Mouse (Mus musculus): ENCODE measurements at regions not wholly inside any gene's neighbourhood (a gene's known extent, or its start where the extent isn't known, plus 50 kb on each side); places are given as distances from the start of the nearest gene placed in this dataset.
"Not testable (repeated sequence)": the region's sequence is repeated elsewhere in the genome, so short reads cannot be mapped to it uniquely, and the experiment has no call there.

- no peak for DNase-seq (ENCODE audit: low spot score in 2 of 2)
Observed at GRCm38 (mm10) chrX:50504047-50504446, 75.7 kb upstream of the Olfr1324 start.

GRCm38 (mm10) chrX:50501181-50501580 is 72.9 kb upstream of the Olfr1324 start:
- DNase-seq (ENCODE audit: low spot score in 2 of 2): no peak

- DNase-seq (ENCODE audit: low spot score in 2 of 2): not testable (repeated sequence)
Observed at GRCm38 (mm10) chrX:50490477-50490967, 62.2 kb upstream of the Olfr1324 start.
